Mouse (Mus musculus) embryonic facial prominence, embryonic 11.5 days (tissue): ENCODE data around the gene Ublcp1. TPM values are rescaled to one million over a fixed set of nuclear protein-coding genes. Genes with fewer than 3 reads are reported as not detected.

Experiments
- ATAC-seq: fragments of 200-750 bp; cut with Nextera tagmentation; replicated peaks from 2 replicates; pipeline ENCODE4 v1.8.0; 2017; ENCODE audit warnings: low read depth; ENCODE audit not compliant: insufficient number of reproducible peaks, low FRiP score, low TSS enrichment
- DNase-seq: peaks from one replicate; pipeline ENCODE4 v3.0.0-alpha.2; 2015; ENCODE audit warnings: low spot score
- H3K27ac ChIP-seq: fragments of 300-500 bp; sonication (generic); replicated peaks from 2 replicates; pipeline ENCODE4 v1.5.1; 2014; ENCODE audit warnings: mild to moderate bottlenecking, low read depth, low read length, control low read depth
- H3K27me3 ChIP-seq: fragments of 300-500 bp; sonication (generic); 2 replicates; pipeline ENCODE4 v1.6.1; 2014; ENCODE audit warnings: mild to moderate bottlenecking, low read length, moderate library complexity, mixed read lengths; ENCODE audit not compliant: control insufficient read depth, insufficient read depth
- H3K36me3 ChIP-seq: fragments of 300-500 bp; sonication (generic); replicated peaks from 2 replicates; pipeline ENCODE4 v1.6.1; 2014; ENCODE audit warnings: low read depth, mild to moderate bottlenecking, low read length, moderate library complexity, mixed read lengths; ENCODE audit not compliant: control insufficient read depth, insufficient read depth
- H3K4me1 ChIP-seq: fragments of 300-500 bp; sonication (generic); 2 replicates; pipeline ENCODE4 v1.6.1; 2014; ENCODE audit warnings: low read length, mixed read lengths; ENCODE audit not compliant: control insufficient read depth, insufficient read depth
- H3K4me2 ChIP-seq: fragments of 300-500 bp; sonication (generic); 2 replicates; pipeline ENCODE4 v1.6.1; 2014; ENCODE audit warnings: low read depth, mild to moderate bottlenecking, control low read depth, low read length, moderate library complexity
- H3K4me3 ChIP-seq: fragments of 300-500 bp; sonication (generic); 2 replicates; pipeline ENCODE4 v1.5.1; 2014; ENCODE audit warnings: low read depth, low read length, control low read depth
- H3K9ac ChIP-seq: fragments of 300-500 bp; sonication (generic); replicated peaks from 2 replicates; pipeline ENCODE4 v1.6.1; 2014; ENCODE audit warnings: mild to moderate bottlenecking, control low read depth, low read length
- H3K9me3 ChIP-seq: fragments of 300-500 bp; sonication (generic); replicated peaks from 2 replicates; pipeline ENCODE4 v1.6.1; 2016; ENCODE audit warnings: mild to moderate bottlenecking, low read length, inconsistent platforms, mixed read lengths; ENCODE audit not compliant: control insufficient read depth
- WGBS: fragments of 180-500 bp; shearing (Covaris S2); extraction: QIAGEN DNeasy Blood & Tissue Kit; methylation state at CpG from one replicate; pipeline ENCODE4 v1.1.7; 2014; 5-methylcytosine and 5-hydroxymethylcytosine counted together
- polyA plus RNA-seq: library from polyadenylated mRNA; unstranded; fragments of >200 nt; fragmentation: Nextera tagmentation; extraction: Ambion mirVana; gene quantifications from 2 replicates; pipeline ENCODE4 v1.2.1, GENCODE M21; 2014

Gene Ublcp1
- polyA plus RNA-seq, 1 experiment from 2014 or later: 80.9 TPM

- no peak overlapping the region for H3K9ac ChIP-seq
- no peak for ATAC-seq
- H3K27ac ChIP-seq: no peak overlapping the region
- H3K27me3 ChIP-seq: no peaks in the 10 kb centered on the region
- no peak overlapping the region for H3K4me3 ChIP-seq
- 86% methylated on average over 2 of the region's 2 CpGs for WGBS
- DNase-seq: no peak
- no peaks in the 10 kb centered on the region for H3K4me1 ChIP-seq
- no peaks in the 10 kb centered on the region for H3K36me3 ChIP-seq
- no peaks in the 10 kb centered on the region for H3K9me3 ChIP-seq
- H3K4me2 ChIP-seq: no peak overlapping the region
Observed at GRCm38 (mm10) chr11:44476445-44476844, 6.1 kb upstream of the Ublcp1 start.

DNA sequence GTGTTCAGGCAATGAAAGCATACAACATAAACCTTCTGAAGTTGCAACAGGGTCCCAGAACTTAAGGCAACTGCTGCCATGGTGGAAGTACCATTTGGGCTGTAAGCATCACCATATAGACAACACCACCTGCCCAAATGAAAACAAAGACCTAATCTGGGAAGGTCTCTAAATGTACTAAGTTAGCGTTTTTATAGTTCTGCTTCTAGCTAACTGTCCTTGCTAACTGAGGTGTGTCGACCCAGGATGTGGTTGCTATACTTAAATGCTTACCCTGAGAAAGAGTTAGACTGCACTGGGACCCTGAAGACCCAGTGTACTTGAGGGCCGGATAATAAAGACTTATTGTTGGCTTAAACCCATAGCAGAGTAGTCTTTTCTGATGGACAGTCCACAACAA lies 5.2 kb upstream of the Ublcp1 start:
- ATAC-seq: no peak
- Histone ChIP-seq H3K4me1 (no peaks in the 10 kb centered on the region), H3K4me3 (no peak overlapping the region), H3K36me3 (no peaks in the 10 kb centered on the region), H3K9me3 (no peaks in the 10 kb centered on the region), H3K9ac (no peak overlapping the region), H3K27ac (no peak overlapping the region), H3K4me2 (no peak overlapping the region), H3K27me3 (no peaks in the 10 kb centered on the region)
- no peak for DNase-seq
- 67% methylated on average over 3 of the region's 3 CpGs for WGBS

GRCm38 (mm10) chr11:44471337-44471995 lies 1.2 kb upstream of the Ublcp1 start:
- Histone ChIP-seq H3K4me3 (peak overlapping the region; percentile 87), H3K27ac (peak overlapping the region; percentile 75; the same call in 1 of the 2 replicates), H3K9ac (peak overlapping the region; percentile 88), H3K4me2 (peak overlapping the region; percentile 72), H3K4me1 (no peaks in the 10 kb centered on the region), H3K36me3 (no peaks in the 10 kb centered on the region), H3K9me3 (no peaks in the 10 kb centered on the region), H3K27me3 (no peaks in the 10 kb centered on the region)
- DNase-seq (peak; percentile 9), ATAC-seq (no peak)
- 22% methylated on average over 4 of the region's 4 CpGs for WGBS

- Histone ChIP-seq H3K4me3 (peak overlapping the region; percentile 87), H3K9ac (peak overlapping the region; percentile 88), H3K27me3 (no peaks in the 10 kb centered on the region), H3K36me3 (no peaks in the 10 kb centered on the region), H3K4me2 (peak overlapping the region; percentile 81), H3K27ac (peak overlapping the region; percentile 75), H3K4me1 (no peaks in the 10 kb centered on the region), H3K9me3 (no peaks in the 10 kb centered on the region)
- ATAC-seq (peak; percentile 77), DNase-seq (peak; percentile 21)
- WGBS: under 1% methylated on average over 59 of the region's 59 CpGs
Observed at GRCm38 (mm10) chr11:44469646-44470431, 459 bp downstream of the Ublcp1 start.

DNA sequence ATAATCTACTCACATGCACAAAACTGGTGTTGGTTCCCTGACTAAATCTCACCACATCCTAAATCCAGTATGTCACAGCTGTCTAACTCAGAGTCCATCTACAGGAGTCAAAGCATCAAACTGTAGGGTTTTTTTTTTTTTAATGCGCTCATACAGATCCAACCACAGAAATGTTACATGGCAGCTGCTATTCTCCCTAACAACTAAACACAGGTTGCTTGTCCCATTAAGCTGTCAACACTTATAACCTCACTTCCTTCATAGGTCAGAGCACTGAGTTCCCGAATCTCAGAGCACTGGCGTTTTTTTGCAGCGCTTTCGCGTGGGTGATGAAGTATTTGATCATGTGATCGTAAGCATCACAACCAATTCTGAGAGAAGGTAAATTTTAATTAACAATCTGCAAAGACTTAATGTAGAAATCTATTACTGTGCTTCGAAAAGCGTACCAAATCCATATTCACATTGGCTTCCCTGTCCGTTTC lies 1.9 kb downstream of the Ublcp1 start:
- ATAC-seq: no peak
- no peaks in the 10 kb centered on the region for H3K9me3 ChIP-seq
- WGBS: 85% methylated on average over 10 of the region's 10 CpGs
- H3K27ac ChIP-seq: no peak overlapping the region
- H3K4me1 ChIP-seq: no peaks in the 10 kb centered on the region
- no peak overlapping the region for H3K9ac ChIP-seq
- no peak overlapping the region for H3K4me2 ChIP-seq
- H3K4me3 ChIP-seq: no peak overlapping the region
- DNase-seq: no peak
- H3K36me3 ChIP-seq: no peaks in the 10 kb centered on the region
- no peaks in the 10 kb centered on the region for H3K27me3 ChIP-seq

GRCm38 (mm10) chr11:44466949-44467442 lies 3.3 kb downstream of the Ublcp1 start:
- Histone ChIP-seq H3K9me3 (no peaks in the 10 kb centered on the region), H3K4me3 (no peak overlapping the region), H3K27ac (no peak overlapping the region), H3K4me1 (no peaks in the 10 kb centered on the region), H3K4me2 (no peak overlapping the region), H3K27me3 (no peaks in the 10 kb centered on the region), H3K36me3 (no peaks in the 10 kb centered on the region), H3K9ac (no peak overlapping the region)
- DNase-seq (no peak), ATAC-seq (no peak)
- WGBS: 84% methylated on average over 6 of the region's 6 CpGs

DNA sequence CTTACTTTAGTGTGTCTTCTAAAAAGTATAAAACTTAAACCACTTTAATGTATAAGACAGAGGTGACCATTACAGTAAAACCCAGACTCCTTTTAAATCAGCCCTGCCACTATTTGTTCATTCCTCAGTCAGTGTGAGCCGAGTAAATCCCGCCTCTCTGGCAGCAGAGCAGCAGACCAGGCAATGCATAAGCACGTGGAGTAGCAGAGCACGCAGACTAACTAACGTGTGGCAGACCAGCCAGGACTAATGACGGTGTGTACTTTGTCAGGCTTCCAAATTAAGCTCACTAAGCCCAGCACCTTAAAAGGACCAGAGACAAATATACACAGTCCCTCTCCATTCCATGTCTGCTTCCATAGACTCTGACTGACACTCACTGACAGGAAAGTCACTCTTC lies 8.8 kb downstream of the Ublcp1 start:
- no peaks in the 10 kb centered on the region for H3K36me3 ChIP-seq
- H3K4me2 ChIP-seq: no peak overlapping the region
- H3K27ac ChIP-seq: no peak overlapping the region
- ATAC-seq (no peak), DNase-seq (no peak)
- H3K9ac ChIP-seq: no peak overlapping the region
- no peaks in the 10 kb centered on the region for H3K27me3 ChIP-seq
- no peaks in the 10 kb centered on the region for H3K9me3 ChIP-seq
- H3K4me1 ChIP-seq: no peaks in the 10 kb centered on the region
- H3K4me3 ChIP-seq: no peak overlapping the region
- WGBS: 84% methylated on average over 6 of the region's 6 CpGs

GRCm38 (mm10) chr11:44453423-44453822 lies 16.9 kb downstream of the Ublcp1 start:
- Histone ChIP-seq H3K9ac (no peak overlapping the region), H3K4me2 (no peak overlapping the region), H3K27me3 (no peaks in the 10 kb centered on the region), H3K4me1 (no peaks in the 10 kb centered on the region), H3K36me3 (no peaks in the 10 kb centered on the region), H3K4me3 (no peak overlapping the region), H3K27ac (no peak overlapping the region), H3K9me3 (no peaks in the 10 kb centered on the region)
- DNase-seq: peak; percentile 69
- WGBS: 67% methylated on average over 2 of the region's 2 CpGs
- no peak for ATAC-seq
